Mouse (Mus musculus) embryo, embryonic 11 days (tissue): Measurements from ENCODE around the gene Prl2c5.
"Not testable (repeated sequence)": the region's sequence is repeated elsewhere in the genome, so short reads cannot be mapped to it uniquely, and the experiment has no call there.

Experiments
- DNase-seq: peaks from one replicate; pipeline ENCODE4 v3.0.0-alpha.2; 2015

The Prl2c5 gene

GRCm38 (mm10) chr13:13182415-13182814 is at the start of gene Prl2c5:
Gene Prl2c5 (plus strand): TSS chr13:13182715.
- DNase-seq, result not testable (repeated sequence)

- not testable (repeated sequence) for DNase-seq
Observed at GRCm38 (mm10) chr13:13162777-13163485, 19.6 kb upstream of the Prl2c5 start.

- not testable (repeated sequence) for DNase-seq
Observed at GRCm38 (mm10) chr13:13168631-13169030, 13.9 kb upstream of the Prl2c5 start.

DNA sequence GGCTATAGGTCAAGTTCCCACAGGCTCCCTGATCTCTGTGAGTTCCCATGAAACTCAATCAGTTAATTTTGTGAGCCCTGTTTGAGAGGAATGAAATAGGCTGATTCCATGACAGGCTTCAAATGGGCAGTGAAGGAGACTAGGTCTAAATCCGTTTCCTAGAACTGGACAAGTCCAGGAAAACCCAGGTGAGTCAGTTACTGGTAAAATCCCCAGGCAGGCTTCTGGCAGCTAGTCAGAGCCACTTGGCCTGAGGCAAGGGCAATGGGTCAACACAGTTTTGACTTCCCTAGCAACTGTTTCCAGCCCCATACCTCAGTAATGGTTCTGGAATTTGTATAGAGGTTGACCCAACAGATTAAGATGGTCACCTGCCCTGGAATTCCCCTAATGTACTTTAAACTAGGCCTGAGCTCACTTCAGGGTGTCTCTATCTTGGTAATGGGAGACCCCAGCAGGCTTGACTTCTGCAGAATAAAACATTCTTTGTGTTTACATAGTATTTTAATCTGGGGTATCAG is 8.8 kb upstream of the Prl2c5 start:
- not testable (repeated sequence) for DNase-seq

- DNase-seq, result not testable (repeated sequence)
Observed at GRCm38 (mm10) chr13:13175736-13176135, 6.8 kb upstream of the Prl2c5 start.

DNA sequence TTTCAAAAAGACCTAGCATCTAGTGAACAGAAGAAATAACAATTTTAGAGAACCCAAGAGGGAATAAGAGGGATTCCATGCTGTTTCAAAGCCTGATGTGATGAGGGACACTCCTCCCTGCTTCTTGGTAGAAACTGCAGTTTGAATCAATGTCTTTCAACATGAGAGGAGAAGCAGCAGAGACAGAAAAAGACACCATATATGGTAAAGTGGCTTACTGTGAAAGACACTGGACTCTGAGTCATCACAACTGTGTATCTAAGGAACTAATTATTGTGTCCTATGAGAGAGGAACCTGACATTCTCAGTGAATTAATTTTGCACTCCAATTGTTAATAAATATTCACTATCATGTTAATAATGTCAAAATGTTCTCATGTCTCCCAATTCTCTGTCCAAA is 28.7 kb downstream of the Prl2c5 start:
- DNase-seq, result not testable (repeated sequence)

DNA sequence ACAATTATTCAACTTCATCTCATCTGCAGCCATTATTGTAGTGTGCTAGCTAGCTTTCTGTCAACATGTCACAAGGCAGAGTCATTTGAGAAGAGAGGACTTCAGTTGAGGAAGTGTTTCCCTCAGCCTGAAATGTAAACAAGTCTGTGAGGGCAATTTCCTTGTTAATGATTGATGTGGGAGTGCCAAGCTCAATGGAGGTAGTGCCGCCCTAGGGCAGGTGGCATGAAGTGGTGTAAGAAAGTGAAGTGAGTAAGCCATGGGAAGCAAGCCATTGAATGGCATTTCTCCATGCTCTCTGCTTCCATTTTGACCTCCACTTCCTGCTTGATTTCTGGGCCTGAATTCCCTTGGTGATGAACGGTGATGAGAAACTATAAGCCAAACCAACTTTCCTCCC is 33.8 kb downstream of the Prl2c5 start:
- DNase-seq, result not testable (repeated sequence)

DNA sequence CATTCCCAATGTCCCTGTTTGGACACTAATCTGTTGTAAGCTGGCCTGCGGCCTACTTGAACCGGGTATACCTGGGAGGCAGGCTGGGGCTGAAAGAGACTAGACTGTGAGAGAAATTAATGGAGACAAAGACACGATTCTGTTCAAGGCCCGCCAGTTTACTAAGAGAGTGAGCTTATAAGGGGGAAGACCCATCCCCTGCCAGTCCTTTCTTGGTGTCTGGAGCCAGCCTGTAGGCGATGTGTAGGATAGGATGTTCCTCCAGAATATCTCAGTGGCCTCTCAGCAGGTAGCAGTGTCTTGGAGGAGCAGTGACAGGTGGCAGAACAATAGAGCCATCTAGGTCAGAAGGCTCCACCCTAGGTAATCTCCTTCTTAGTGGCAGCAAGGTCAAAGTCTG is 37.7 kb downstream of the Prl2c5 start:
- not testable (repeated sequence) for DNase-seq

- DNase-seq, result peak; percentile 16
Observed at GRCm38 (mm10) chr13:13237456-13237855, 54.9 kb downstream of the Prl2c5 start.
